Mouse (Mus musculus) intestine, embryonic 14.5 days (tissue): ENCODE results near the gene Casp3. TPM values are rescaled to one million over a fixed set of nuclear protein-coding genes. Genes with fewer than 3 reads are reported as not detected.

Experiments
- ATAC-seq: fragments of 200-750 bp; cut with Nextera tagmentation; replicated peaks from 2 replicates; pipeline ENCODE4 v1.8.0; 2017; ENCODE audit warnings: low read depth, moderate number of reproducible peaks, moderate TSS enrichment, moderate library complexity; ENCODE audit not compliant: low FRiP score, low TSS enrichment
- DNase-seq: peaks from one replicate; pipeline ENCODE4 v3.0.0-alpha.2; 2018; ENCODE audit warnings: low spot score
- H3K27ac ChIP-seq: fragments of 300-500 bp; sonication (generic); 2 replicates; pipeline ENCODE4 v1.5.1; 2014; ENCODE audit warnings: low read depth, mild to moderate bottlenecking, control low read depth
- H3K27me3 ChIP-seq: fragments of 300-500 bp; sonication (generic); replicated peaks from 2 replicates; pipeline ENCODE4 v1.6.1; 2014; ENCODE audit warnings: low read length, control low read depth; ENCODE audit not compliant: control insufficient read depth, insufficient read depth
- H3K36me3 ChIP-seq: fragments of 300-500 bp; sonication (generic); 2 replicates; pipeline ENCODE4 v1.6.1; 2014; ENCODE audit warnings: low read length, control low read depth; ENCODE audit not compliant: control insufficient read depth, insufficient read depth
- H3K4me1 ChIP-seq: fragments of 300-500 bp; sonication (generic); replicated peaks from 2 replicates; pipeline ENCODE4 v1.6.1; 2014; ENCODE audit warnings: low read length, control low read depth, mixed read lengths; ENCODE audit not compliant: control insufficient read depth, insufficient read depth
- H3K4me2 ChIP-seq: fragments of 300-500 bp; sonication (generic); 2 replicates; pipeline ENCODE4 v1.6.1; 2014; ENCODE audit warnings: low read length
- H3K4me3 ChIP-seq: fragments of 300-500 bp; sonication (generic); 2 replicates; pipeline ENCODE4 v1.5.1; 2014; ENCODE audit warnings: low read depth, low read length, control low read depth, mixed read lengths
- H3K9ac ChIP-seq: fragments of 300-500 bp; sonication (generic); 2 replicates; pipeline ENCODE4 v1.6.1; 2014; ENCODE audit warnings: mild to moderate bottlenecking, low read length
- H3K9me3 ChIP-seq: fragments of 300-500 bp; sonication (generic); 2 replicates; pipeline ENCODE4 v1.6.1; 2016; ENCODE audit warnings: low read length, control low read depth; ENCODE audit not compliant: control insufficient read depth
- WGBS: fragments of 180-500 bp; shearing (Covaris S2); extraction: QIAGEN DNeasy Blood & Tissue Kit; methylation state at CpG from one replicate; pipeline ENCODE4 v1.1.7; 2014; 5-methylcytosine and 5-hydroxymethylcytosine counted together
- polyA plus RNA-seq: library from polyadenylated mRNA; unstranded; fragments of >200 nt; fragmentation: Nextera tagmentation; extraction: Ambion mirVana; gene quantifications from 2 replicates; pipeline ENCODE4 v1.2.1, GENCODE M21; 2014

The Casp3 gene
- polyA plus RNA-seq, 1 experiment from 2014 or later: 57.1 TPM

- H3K4me1 ChIP-seq: peaks cover 8% of the 10 kb centered on the region; the same call in 1 of the 2 replicates
- no peak overlapping the region for H3K4me2 ChIP-seq
- H3K36me3 ChIP-seq: peaks cover 39% of the 10 kb centered on the region
- no peaks in the 10 kb centered on the region for H3K27me3 ChIP-seq
- no peak for ATAC-seq
- no peak overlapping the region for H3K27ac ChIP-seq
- no peak overlapping the region for H3K9ac ChIP-seq
- DNase-seq: no peak
- H3K9me3 ChIP-seq: no peaks in the 10 kb centered on the region
- 93% methylated on average over 1 of the region's 1 CpGs for WGBS
- H3K4me3 ChIP-seq: no peak overlapping the region
Observed at GRCm38 (mm10) chr8:46628645-46629044, 11.6 kb downstream of the Casp3 start.

GRCm38 (mm10) chr8:46630422-46630821 is 13.3 kb downstream of the Casp3 start:
- Histone ChIP-seq H3K9ac (no peak overlapping the region), H3K4me1 (0 out of 2 replicates have a peak, but pooled peaks cover 5% of the 10 kb centered on the region), H3K9me3 (no peaks in the 10 kb centered on the region), H3K4me3 (no peak overlapping the region), H3K27ac (no peak overlapping the region), H3K27me3 (no peaks in the 10 kb centered on the region), H3K4me2 (no peak overlapping the region), H3K36me3 (peaks cover 57% of the 10 kb centered on the region)
- WGBS: 96% methylated on average over 3 of the region's 3 CpGs
- ATAC-seq (no peak), DNase-seq (no peak)

GRCm38 (mm10) chr8:46630932-46631331 is 13.8 kb downstream of the Casp3 start:
- no peak for ATAC-seq
- H3K36me3 ChIP-seq: peaks cover 62% of the 10 kb centered on the region

GRCm38 (mm10) chr8:46639010-46639571 is 22.0 kb downstream of the Casp3 start:
- peaks cover 3% of the 10 kb centered on the region; the same call in 1 of the 2 replicates for H3K4me1 ChIP-seq
- no peak overlapping the region for H3K4me2 ChIP-seq
- no peak for DNase-seq
- ATAC-seq: peak; percentile 43; the same call in 1 of the 2 replicates
- 32% methylated on average over 6 of the region's 6 CpGs for WGBS
- no peak overlapping the region for H3K4me3 ChIP-seq
- peak overlapping the region; percentile 24; the same call in 1 of the 2 replicates for H3K27ac ChIP-seq
- peaks cover 52% of the 10 kb centered on the region for H3K36me3 ChIP-seq
- no peak overlapping the region for H3K9ac ChIP-seq
- no peaks in the 10 kb centered on the region for H3K27me3 ChIP-seq
- no peaks in the 10 kb centered on the region for H3K9me3 ChIP-seq

More at GRCm38 (mm10) chr8:46630932-46631331, 13.8 kb downstream of the Casp3 start:
- 88% methylated on average over 4 of the region's 4 CpGs for WGBS
- no peak for DNase-seq
- Histone ChIP-seq H3K9me3 (no peaks in the 10 kb centered on the region), H3K27ac (no peak overlapping the region), H3K4me1 (0 out of 2 replicates have a peak, but pooled peaks cover 1% of the 10 kb centered on the region), H3K4me2 (no peak overlapping the region), H3K27me3 (no peaks in the 10 kb centered on the region), H3K4me3 (no peak overlapping the region), H3K9ac (no peak overlapping the region)

GRCm38 (mm10) chr8:46639852-46640251 is 22.8 kb downstream of the Casp3 start:
- Histone ChIP-seq H3K27ac (no peak overlapping the region), H3K27me3 (no peaks in the 10 kb centered on the region), H3K4me3 (no peak overlapping the region), H3K9me3 (no peaks in the 10 kb centered on the region), H3K4me1 (peaks cover 3% of the 10 kb centered on the region; the same call in 1 of the 2 replicates), H3K4me2 (no peak overlapping the region), H3K36me3 (peaks cover 44% of the 10 kb centered on the region), H3K9ac (no peak overlapping the region)
- DNase-seq (no peak), ATAC-seq (no peak)
- 82% methylated on average over 5 of the region's 5 CpGs for WGBS

GRCm38 (mm10) chr8:46641272-46641671 is 24.2 kb downstream of the Casp3 start:
- Histone ChIP-seq H3K4me3 (no peak overlapping the region), H3K9ac (no peak overlapping the region), H3K36me3 (peaks cover 30% of the 10 kb centered on the region), H3K4me2 (no peak overlapping the region), H3K27me3 (no peaks in the 10 kb centered on the region), H3K4me1 (peaks cover 3% of the 10 kb centered on the region; the same call in 1 of the 2 replicates), H3K9me3 (no peaks in the 10 kb centered on the region), H3K27ac (no peak overlapping the region)
- ATAC-seq (no peak), DNase-seq (no peak)
- 81% methylated on average over 5 of the region's 5 CpGs for WGBS

GRCm38 (mm10) chr8:46648421-46648820 is 31.3 kb downstream of the Casp3 start:
- Histone ChIP-seq H3K4me3 (no peak overlapping the region), H3K9ac (no peak overlapping the region), H3K4me1 (no peaks in the 10 kb centered on the region), H3K27me3 (no peaks in the 10 kb centered on the region), H3K36me3 (no peaks in the 10 kb centered on the region), H3K4me2 (no peak overlapping the region), H3K27ac (no peak overlapping the region), H3K9me3 (no peaks in the 10 kb centered on the region)
- 90% methylated on average over 4 of the region's 4 CpGs for WGBS
- ATAC-seq: no peak
- no peak for DNase-seq

- WGBS: 74% methylated on average over 9 of the region's 9 CpGs
- DNase-seq: no peak
Observed at GRCm38 (mm10) chr8:46651872-46652271, 34.8 kb downstream of the Casp3 start.

GRCm38 (mm10) chr8:46655919-46656318 is 38.8 kb downstream of the Casp3 start:
- no peak overlapping the region for H3K4me3 ChIP-seq
- H3K36me3 ChIP-seq: no peaks in the 10 kb centered on the region
- H3K9ac ChIP-seq: no peak overlapping the region
- WGBS: 73% methylated on average over 2 of the region's 2 CpGs
- H3K4me1 ChIP-seq: no peaks in the 10 kb centered on the region
- no peaks in the 10 kb centered on the region for H3K9me3 ChIP-seq
- ATAC-seq (no peak), DNase-seq (no peak)
- no peak overlapping the region for H3K27ac ChIP-seq
- H3K4me2 ChIP-seq: no peak overlapping the region
- H3K27me3 ChIP-seq: no peaks in the 10 kb centered on the region

More at GRCm38 (mm10) chr8:46651872-46652271, 34.8 kb downstream of the Casp3 start:
- no peak overlapping the region for H3K27ac ChIP-seq
- H3K9me3 ChIP-seq: no peaks in the 10 kb centered on the region
- no peaks in the 10 kb centered on the region for H3K27me3 ChIP-seq
- no peak overlapping the region for H3K9ac ChIP-seq
- H3K4me2 ChIP-seq: no peak overlapping the region
- H3K4me3 ChIP-seq: no peak overlapping the region
- ATAC-seq: no peak
- no peaks in the 10 kb centered on the region for H3K36me3 ChIP-seq
- H3K4me1 ChIP-seq: no peaks in the 10 kb centered on the region
